Mouse (Mus musculus): ENCODE data around the gene Vamp3. TPM values are rescaled to one million over a fixed set of nuclear protein-coding genes. Genes with fewer than 3 reads are reported as not detected.
A peak's percentile ranks its signal among the peaks of the same experiment; 100 is the strongest.

The Vamp3 gene
- polyA plus RNA-seq, 1 experiment from 2014 or later, result 60.7 TPM

GRCm38 (mm10) chr4:151081977-151082376 is 24.2 kb upstream of the Vamp3 start:
- Histone ChIP-seq H3K36me3 (peaks cover 97% of the 10 kb centered on the region), H3K4me1 (replicated peaks) (no peaks in the 10 kb centered on the region), H3K4me3 (replicated peaks) (no peak overlapping the region), H3K9me3 (no peaks in the 10 kb centered on the region), H3K27me3 (no peaks in the 10 kb centered on the region), H3K27ac (no peak overlapping the region), H3K9ac (replicated peaks) (no peak overlapping the region), H3K4me2 (replicated peaks) (no peak overlapping the region)
- 94% methylated on average over 13 of the region's 13 CpGs for WGBS
- ATAC-seq, result no peak

DNA sequence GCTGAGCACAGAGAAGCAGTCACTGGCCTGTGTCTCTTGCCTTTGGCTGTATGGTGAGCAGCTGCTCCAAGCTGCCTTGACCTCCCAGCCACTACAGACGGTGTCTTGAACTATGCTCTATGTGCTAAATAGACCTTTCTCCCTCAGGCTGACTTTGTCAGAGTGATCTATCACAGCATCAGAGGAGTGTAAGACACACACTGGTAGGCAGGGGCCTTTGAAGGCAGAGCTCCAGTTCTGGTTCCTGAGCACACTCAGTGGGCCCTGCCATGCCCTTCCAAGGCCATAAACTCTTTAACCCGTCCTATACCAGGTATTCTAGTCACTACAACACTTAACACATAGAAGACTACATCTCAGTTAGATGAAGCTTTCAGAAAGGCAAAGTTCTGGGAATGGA is 23.6 kb upstream of the Vamp3 start:
- no peak for ATAC-seq
- Histone ChIP-seq H3K36me3 (peaks cover 99% of the 10 kb centered on the region), H3K4me1 (replicated peaks) (no peaks in the 10 kb centered on the region), H3K9ac (replicated peaks) (no peak overlapping the region), H3K27ac (no peak overlapping the region), H3K27me3 (no peaks in the 10 kb centered on the region), H3K9me3 (no peaks in the 10 kb centered on the region), H3K4me3 (replicated peaks) (no peak overlapping the region), H3K4me2 (replicated peaks) (no peak overlapping the region)
- 92% methylated on average over 2 of the region's 2 CpGs for WGBS

DNA sequence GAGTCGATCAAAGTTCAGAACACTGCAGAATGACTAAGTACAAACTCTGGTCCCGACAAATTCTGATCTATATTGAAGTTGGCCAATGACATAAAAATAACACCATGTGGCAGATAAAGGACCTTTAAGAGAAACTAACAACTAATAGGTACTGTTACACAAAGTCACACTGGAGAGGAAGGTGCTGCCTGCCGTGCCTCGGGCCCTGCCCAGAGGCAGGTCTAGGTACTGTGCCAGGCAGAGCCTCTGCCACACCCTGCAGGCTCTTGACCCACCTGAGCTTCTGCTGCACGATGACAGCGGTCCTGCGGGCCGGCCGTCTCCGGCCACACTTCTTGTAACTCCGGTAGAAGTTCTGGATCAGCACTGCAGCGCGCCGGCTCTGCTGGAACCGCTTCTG is 17.1 kb upstream of the Vamp3 start:
- Histone ChIP-seq H3K9ac (replicated peaks) (no peak overlapping the region), H3K9me3 (no peaks in the 10 kb centered on the region), H3K4me2 (replicated peaks) (no peak overlapping the region), H3K4me3 (replicated peaks) (no peak overlapping the region), H3K27ac (no peak overlapping the region), H3K36me3 (peaks cover 98% of the 10 kb centered on the region), H3K4me1 (replicated peaks) (no peaks in the 10 kb centered on the region), H3K27me3 (no peaks in the 10 kb centered on the region)
- WGBS, result 96% methylated on average over 15 of the region's 15 CpGs
- no peak for ATAC-seq

DNA sequence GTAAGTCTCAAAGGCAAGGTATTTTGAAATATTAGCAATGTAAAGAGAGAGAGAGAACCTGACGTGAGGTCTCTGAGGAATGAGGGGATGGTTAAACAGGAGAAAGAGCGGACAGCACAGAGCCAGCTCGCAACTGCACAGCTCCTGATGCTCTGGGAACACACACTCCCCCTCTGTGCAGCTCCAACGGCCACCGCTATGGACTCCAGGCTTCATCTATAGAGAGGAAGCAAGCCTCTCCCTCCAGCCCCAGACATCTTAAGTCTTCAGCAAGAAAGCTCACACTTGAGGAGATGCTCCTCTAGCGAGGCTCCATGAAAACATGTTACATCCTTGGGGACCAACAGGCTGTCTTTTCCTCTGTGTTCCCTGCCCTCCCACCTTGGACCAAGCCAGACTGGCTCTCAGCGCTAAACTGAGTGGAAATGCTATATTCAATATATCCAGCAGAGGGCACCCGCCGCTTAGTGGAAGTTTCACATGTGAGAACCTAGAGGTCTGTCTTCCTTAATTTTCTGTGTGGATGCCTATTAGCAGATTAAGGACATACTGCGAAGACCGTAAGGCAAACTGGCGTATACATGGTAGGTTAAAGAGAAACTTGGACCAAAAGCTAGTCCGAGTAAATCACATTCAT is 15.5 kb upstream of the Vamp3 start:
- Histone ChIP-seq H3K27ac (no peak overlapping the region), H3K9me3 (no peaks in the 10 kb centered on the region), H3K36me3 (peaks cover 97% of the 10 kb centered on the region), H3K9ac (replicated peaks) (no peak overlapping the region), H3K4me3 (replicated peaks) (no peak overlapping the region), H3K4me2 (replicated peaks) (no peak overlapping the region), H3K4me1 (replicated peaks) (no peaks in the 10 kb centered on the region), H3K27me3 (no peaks in the 10 kb centered on the region)
- WGBS, result 57% methylated on average over 13 of the region's 13 CpGs
- ATAC-seq, result peak; percentile 77

DNA sequence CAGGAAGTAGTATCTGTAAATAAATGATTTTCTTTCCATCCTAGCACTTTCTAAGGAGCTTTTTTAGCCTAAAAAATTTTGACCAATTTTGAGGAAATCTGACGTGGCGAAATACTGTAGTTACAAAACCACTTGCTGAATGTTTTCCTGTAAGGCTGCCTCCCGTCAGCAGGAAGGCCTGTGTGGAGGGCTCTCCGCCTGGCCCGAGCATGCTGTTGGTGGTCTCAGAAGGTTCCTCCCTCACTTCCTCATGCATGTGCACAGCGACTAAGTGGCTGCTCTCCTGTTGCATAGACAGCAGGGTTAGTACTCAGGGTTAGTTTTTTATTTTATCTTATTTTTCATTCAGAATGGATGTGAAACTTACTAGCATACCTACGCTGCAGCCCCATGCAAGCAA is 13.2 kb upstream of the Vamp3 start:
- Histone ChIP-seq H3K4me1 (replicated peaks) (no peaks in the 10 kb centered on the region), H3K27me3 (no peaks in the 10 kb centered on the region), H3K27ac (no peak overlapping the region), H3K4me3 (replicated peaks) (no peak overlapping the region), H3K36me3 (peaks cover 97% of the 10 kb centered on the region), H3K9me3 (no peaks in the 10 kb centered on the region), H3K9ac (replicated peaks) (no peak overlapping the region), H3K4me2 (replicated peaks) (no peak overlapping the region)
- 87% methylated on average over 7 of the region's 7 CpGs for WGBS
- no peak for ATAC-seq

GRCm38 (mm10) chr4:151068751-151069150 is 11.0 kb upstream of the Vamp3 start:
- H3K9ac ChIP-seq (replicated peaks), result no peak overlapping the region
- no peaks in the 10 kb centered on the region for H3K4me1 ChIP-seq (replicated peaks)
- no peak overlapping the region for H3K27ac ChIP-seq
- H3K9me3 ChIP-seq, result no peaks in the 10 kb centered on the region
- H3K4me3 ChIP-seq (replicated peaks), result no peak overlapping the region
- 81% methylated on average over 4 of the region's 4 CpGs for WGBS
- H3K36me3 ChIP-seq, result peaks cover 83% of the 10 kb centered on the region
- no peaks in the 10 kb centered on the region for H3K27me3 ChIP-seq
- no peak overlapping the region for H3K4me2 ChIP-seq (replicated peaks)
- no peak for ATAC-seq

DNA sequence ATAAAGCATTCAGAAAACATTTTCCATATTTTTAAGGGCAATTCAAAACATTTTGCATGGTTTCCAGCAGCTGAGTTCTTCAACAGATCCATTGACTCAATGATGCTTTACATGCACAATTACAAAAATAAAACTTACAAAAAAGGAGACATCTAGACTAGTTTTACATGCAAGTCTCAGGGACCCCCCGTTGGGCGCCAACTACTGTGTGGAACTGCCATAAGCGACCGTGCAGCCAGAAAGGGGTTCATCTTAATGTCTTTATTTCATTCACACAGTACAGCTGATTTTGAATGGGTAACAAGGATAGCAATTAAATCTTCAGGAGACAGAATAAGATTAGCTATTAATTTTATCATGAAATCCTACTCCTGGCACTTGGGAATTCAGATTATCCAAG is 1.8 kb upstream of the Vamp3 start:
- no peak for ATAC-seq
- no peak overlapping the region for H3K9ac ChIP-seq (replicated peaks)
- peaks cover 22% of the 10 kb centered on the region for H3K4me1 ChIP-seq (replicated peaks)
- H3K27ac ChIP-seq, result no peak overlapping the region
- H3K4me3 ChIP-seq (replicated peaks), result no peak overlapping the region
- no peaks in the 10 kb centered on the region for H3K27me3 ChIP-seq
- peaks cover 43% of the 10 kb centered on the region for H3K36me3 ChIP-seq
- no peaks in the 10 kb centered on the region for H3K9me3 ChIP-seq
- 92% methylated on average over 4 of the region's 4 CpGs for WGBS
- H3K4me2 ChIP-seq (replicated peaks), result no peak overlapping the region

- H3K9ac ChIP-seq (replicated peaks), result no peak overlapping the region
- H3K4me2 ChIP-seq (replicated peaks), result peak overlapping the region; percentile 53
- ATAC-seq, result no peak
- peaks cover 22% of the 10 kb centered on the region for H3K4me1 ChIP-seq (replicated peaks)
- WGBS, result 81% methylated on average over 4 of the region's 4 CpGs
- peak overlapping the region; percentile 77; the same call in 1 of the 2 replicates for H3K4me3 ChIP-seq (replicated peaks)
- peaks cover 46% of the 10 kb centered on the region for H3K36me3 ChIP-seq
- H3K27ac ChIP-seq, result peak overlapping the region; percentile 70; the same call in 1 of the 2 replicates
- H3K9me3 ChIP-seq, result no peaks in the 10 kb centered on the region
- H3K27me3 ChIP-seq, result no peaks in the 10 kb centered on the region
Observed at GRCm38 (mm10) chr4:151058634-151059033, 871 bp upstream of the Vamp3 start.

DNA sequence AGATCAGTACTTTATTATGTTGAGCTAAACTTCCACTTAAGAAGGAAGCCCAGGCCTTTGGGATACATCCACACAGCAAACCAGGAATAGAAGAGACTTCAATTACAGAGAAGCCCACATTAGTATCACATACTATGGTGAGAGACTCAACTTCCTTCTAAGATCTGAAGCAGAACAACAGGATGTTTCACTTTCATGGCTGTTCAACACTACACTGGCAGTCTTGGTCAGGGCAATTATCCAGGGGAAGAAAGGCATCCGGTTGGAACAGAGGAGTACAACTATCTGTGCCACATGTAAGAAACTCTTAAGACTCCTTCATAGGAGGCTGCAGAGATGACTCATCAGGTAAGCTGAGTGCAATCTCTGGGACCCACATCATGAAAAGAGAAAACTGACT is 6.6 kb downstream of the Vamp3 start:
- peaks cover 79% of the 10 kb centered on the region for H3K36me3 ChIP-seq

DNA sequence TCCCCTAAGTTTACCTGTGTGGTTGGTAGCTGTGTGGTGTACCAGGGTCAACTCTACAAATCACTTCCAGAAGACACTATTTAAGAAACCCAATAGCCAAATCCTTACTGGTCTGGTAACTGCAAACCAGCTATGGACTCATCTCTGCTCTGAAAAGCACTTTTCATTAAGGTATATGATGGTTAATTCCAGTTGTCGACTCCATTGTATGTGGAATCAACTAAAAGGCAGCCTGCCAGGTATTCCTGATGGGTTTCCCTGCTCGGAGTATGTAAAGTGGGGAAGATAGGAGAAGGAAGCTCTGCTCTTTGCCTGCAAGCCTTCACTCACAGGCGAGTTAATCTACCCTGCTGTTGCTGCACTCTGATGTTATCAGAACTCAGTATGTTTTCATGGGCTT is 11.2 kb downstream of the Vamp3 start:
- Histone ChIP-seq H3K36me3 (peaks cover 48% of the 10 kb centered on the region), H3K4me2 (replicated peaks) (no peak overlapping the region), H3K27me3 (peaks cover 17% of the 10 kb centered on the region), H3K27ac (no peak overlapping the region), H3K4me3 (replicated peaks) (no peak overlapping the region), H3K9ac (replicated peaks) (no peak overlapping the region), H3K9me3 (no peaks in the 10 kb centered on the region), H3K4me1 (replicated peaks) (peaks cover 15% of the 10 kb centered on the region)
- ATAC-seq, result no peak
- 97% methylated on average over 3 of the region's 3 CpGs for WGBS

More for the DNA sequence above, 6.6 kb downstream of the Vamp3 start:
- Histone ChIP-seq H3K27ac (no peak overlapping the region), H3K27me3 (no peaks in the 10 kb centered on the region), H3K9me3 (no peaks in the 10 kb centered on the region), H3K4me2 (replicated peaks) (no peak overlapping the region), H3K4me3 (replicated peaks) (no peak overlapping the region), H3K9ac (replicated peaks) (no peak overlapping the region), H3K4me1 (replicated peaks) (peaks cover 3% of the 10 kb centered on the region)
- ATAC-seq, result no peak
- WGBS, result 87% methylated on average over 1 of the region's 1 CpGs

DNA sequence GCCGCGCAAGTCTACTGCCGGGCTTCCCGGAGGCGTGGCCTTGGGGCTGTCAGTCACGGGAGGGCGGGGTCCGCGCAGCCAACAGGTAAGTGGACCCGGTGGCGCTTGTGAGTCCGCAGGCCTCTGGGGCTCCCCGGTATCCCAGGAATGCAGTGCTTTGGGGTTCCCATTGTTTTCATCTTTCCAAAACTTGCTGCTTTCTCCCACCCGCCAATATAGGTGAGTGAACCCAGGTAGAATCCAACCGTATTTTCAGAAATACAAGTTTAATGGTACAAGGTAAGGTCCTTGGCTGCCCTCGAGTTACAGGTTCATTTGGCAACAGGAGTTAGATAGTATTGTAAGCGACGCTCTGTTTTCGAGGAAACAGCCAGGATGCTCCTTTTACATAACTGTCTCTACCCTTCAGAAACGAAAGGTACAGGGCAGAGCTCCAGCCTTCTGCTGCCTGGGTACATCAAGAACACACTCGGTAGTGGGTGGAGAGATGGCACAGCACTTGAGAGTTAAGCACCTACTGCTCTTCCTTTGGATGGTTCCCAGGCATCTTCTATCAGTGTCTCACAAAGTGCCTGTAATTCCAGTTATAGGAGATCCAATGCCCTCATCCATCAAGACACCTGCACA is 12.7 kb downstream of the Vamp3 start:
- WGBS, result 5% methylated on average over 21 of the region's 21 CpGs
- H3K27me3 ChIP-seq, result peaks cover 17% of the 10 kb centered on the region
- peak overlapping the region; percentile 0; the same call in 1 of the 2 replicates for H3K27ac ChIP-seq
- peak; percentile 9 for ATAC-seq
- peaks cover 35% of the 10 kb centered on the region for H3K36me3 ChIP-seq
- H3K9me3 ChIP-seq, result no peaks in the 10 kb centered on the region
- H3K4me2 ChIP-seq (replicated peaks), result peak overlapping the region; percentile 77
- H3K4me3 ChIP-seq (replicated peaks), result peak overlapping the region; percentile 50
- peaks cover 15% of the 10 kb centered on the region for H3K4me1 ChIP-seq (replicated peaks)
- H3K9ac ChIP-seq (replicated peaks), result peak overlapping the region; percentile 51; the same call in 1 of the 2 replicates

- H3K27me3 ChIP-seq, result peaks cover 17% of the 10 kb centered on the region
- H3K4me3 ChIP-seq (replicated peaks), result peak within 1 kb of the TSS; percentile 50
- H3K4me2 ChIP-seq (replicated peaks), result peak within 1 kb of the TSS; percentile 77
- WGBS, result under 1% methylated on average over 79 of the region's 79 CpGs
- H3K9me3 ChIP-seq, result no peaks in the 10 kb centered on the region
- ATAC-seq, result peak; percentile 98
- H3K9ac ChIP-seq (replicated peaks), result peak within 1 kb of the TSS; percentile 56
- peaks cover 27% of the 10 kb centered on the region for H3K36me3 ChIP-seq
- peaks cover 15% of the 10 kb centered on the region for H3K4me1 ChIP-seq (replicated peaks)
- peak within 1 kb of the TSS; percentile 9; the same call in 1 of the 2 replicates for H3K27ac ChIP-seq
Observed at GRCm38 (mm10) chr4:151044037-151044943, 13.5 kb downstream of the Vamp3 start, which contains the start of gene Per3. Per3 (minus strand) TSS chr4:151044665.
